Mouse (Mus musculus): ENCODE measurements around the gene Mrpl58.

DNA sequence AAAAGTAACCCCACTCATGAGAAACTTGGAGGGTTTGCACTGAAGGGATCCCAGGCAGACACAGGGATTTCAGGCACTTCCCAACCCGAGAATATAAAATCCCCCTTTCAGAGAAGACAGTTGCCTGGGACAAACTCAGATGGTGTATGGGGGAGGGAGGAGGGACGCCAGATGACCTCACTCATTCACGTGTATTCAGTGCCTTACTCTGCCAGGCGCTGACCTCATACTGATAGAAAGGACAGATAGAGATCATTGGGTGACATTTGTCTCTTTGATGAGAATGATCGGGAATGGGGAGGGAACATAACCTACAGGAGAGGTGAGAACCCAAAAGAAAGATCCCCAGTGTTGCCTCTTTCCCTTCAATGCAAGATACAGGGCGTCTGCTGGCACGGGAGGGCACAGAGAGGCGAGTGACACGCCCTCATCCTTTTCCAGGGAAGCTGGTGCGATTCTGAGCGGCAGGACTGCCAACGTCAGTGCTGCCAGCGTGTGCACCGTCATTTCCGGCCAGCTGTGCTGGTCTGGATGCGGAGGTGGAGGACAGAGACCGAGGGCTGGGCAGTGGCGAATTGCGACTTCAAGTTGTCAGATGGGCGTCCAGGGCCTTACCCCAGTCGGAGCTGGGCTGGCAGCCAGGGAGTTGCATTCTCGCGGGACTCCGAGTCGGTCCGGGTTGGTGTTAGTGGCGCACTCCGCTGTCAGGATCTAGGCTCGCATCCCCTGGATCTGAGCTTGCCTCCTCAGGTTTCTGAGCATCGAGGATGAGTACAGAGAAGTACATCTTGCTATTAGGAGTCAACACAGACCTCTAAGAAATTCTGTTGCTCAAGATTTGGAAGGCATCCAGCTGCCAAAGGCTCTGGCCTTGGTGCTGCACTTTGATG, 29.5 kb upstream of the Mrpl58 start:
- TF ChIP-seq EP300 (IDR thresholded peaks at IDR 0.05) (peak; percentile 36; the same call in 1 of the 2 replicates), CTCF (IDR thresholded peaks at IDR 0.05) (no peak)
